Mouse (Mus musculus): ENCODE results near the gene Olfr912.

GRCm38 (mm10) chr9:38632406-38632805, 52.4 kb downstream of the Olfr912 start:
- TF ChIP-seq HCFC1 (IDR thresholded peaks at IDR 0.05; ENCODE audit: borderline replicate concordance, insufficient read depth, low read length) (no peak), CHD2 (IDR thresholded peaks at IDR 0.05; ENCODE audit: low read depth, low read length) (no peak), MAFK (IDR thresholded peaks at IDR 0.05; ENCODE audit: insufficient read depth, low read depth, low read length) (no peak), ZNF384 (IDR thresholded peaks at IDR 0.05; ENCODE audit: low read depth, low read length) (no peak)

Measured in ES-E14 (cell line).